Mouse (Mus musculus) liver, postnatal 0 days (tissue): ENCODE results near the gene 2610042L04Rik. TPM values are rescaled to one million over a fixed set of nuclear protein-coding genes. Genes with fewer than 3 reads are reported as not detected.
"Not testable (repeated sequence)": the region's sequence is repeated elsewhere in the genome, so short reads cannot be mapped to it uniquely, and the experiment has no call there.

Experiments used
- ATAC-seq: fragments of 200-750 bp; cut with Nextera tagmentation; 2 replicates; pipeline ENCODE4 v1.8.0; 2017; ENCODE audit warnings: mild to moderate bottlenecking, moderate library complexity
- DNase-seq: peaks from one replicate; pipeline ENCODE4 v3.0.0-alpha.2; 2016
- H3K27ac ChIP-seq: fragments of 300-500 bp; sonication (generic); 2 replicates; pipeline ENCODE4 v1.5.1; 2014; ENCODE audit warnings: antibody characterized with exemption, moderate library complexity, mild to moderate bottlenecking, low read depth
- H3K27me3 ChIP-seq: fragments of 300-500 bp; sonication (generic); 2 replicates; pipeline ENCODE4 v1.6.1; 2014; ENCODE audit warnings: low read length, control low read depth, mixed read lengths; ENCODE audit not compliant: insufficient read depth
- H3K36me3 ChIP-seq: fragments of 300-500 bp; sonication (generic); replicated peaks from 2 replicates; pipeline ENCODE4 v1.6.1; 2014; ENCODE audit warnings: mild to moderate bottlenecking, control low read depth, low read length, moderate library complexity, mixed read lengths; ENCODE audit not compliant: insufficient read depth
- H3K4me1 ChIP-seq: fragments of 300-500 bp; sonication (generic); 2 replicates; pipeline ENCODE4 v1.6.1; 2014; ENCODE audit warnings: antibody characterized with exemption, mild to moderate bottlenecking, control low read depth; ENCODE audit not compliant: insufficient read depth
- H3K4me2 ChIP-seq: fragments of 300-500 bp; sonication (generic); 2 replicates; pipeline ENCODE4 v1.6.1; 2014; ENCODE audit warnings: low read depth, mild to moderate bottlenecking, low read length, moderate library complexity, mixed read lengths
- H3K4me3 ChIP-seq: fragments of 300-500 bp; sonication (generic); 2 replicates; pipeline ENCODE4 v1.5.1; 2014; ENCODE audit warnings: low read depth, low read length
- H3K9ac ChIP-seq: fragments of 300-500 bp; sonication (generic); replicated peaks from 2 replicates; pipeline ENCODE4 v1.6.1; 2014; ENCODE audit warnings: mild to moderate bottlenecking, moderate library complexity
- H3K9me3 ChIP-seq: fragments of 300-500 bp; sonication (generic); 2 replicates; pipeline ENCODE4 v1.6.1; 2016; ENCODE audit warnings: mild to moderate bottlenecking, control low read depth, low read length, mixed read lengths
- CTCF ChIP-seq: sonication (generic); IDR thresholded peaks from 2 replicates; pipeline ENCODE4 v1.5.1; 2016; ENCODE audit warnings: antibody characterized with exemption, low read depth
- WGBS: fragments of 180-500 bp; shearing (Covaris S2); extraction: QIAGEN DNeasy Blood & Tissue Kit; methylation state at CpG from one replicate; pipeline ENCODE4 v1.1.7; 2014; ENCODE audit not compliant: insufficient replicate concordance; 5-methylcytosine and 5-hydroxymethylcytosine counted together
- polyA plus RNA-seq: library from polyadenylated mRNA; unstranded; fragments of >200 nt; fragmentation: Nextera tagmentation; extraction: Ambion mirVana; gene quantifications from 2 replicates; pipeline ENCODE4 v1.2.1, GENCODE M21; 2015

Gene 2610042L04Rik
- polyA plus RNA-seq: not detected in 2 replicates

DNA sequence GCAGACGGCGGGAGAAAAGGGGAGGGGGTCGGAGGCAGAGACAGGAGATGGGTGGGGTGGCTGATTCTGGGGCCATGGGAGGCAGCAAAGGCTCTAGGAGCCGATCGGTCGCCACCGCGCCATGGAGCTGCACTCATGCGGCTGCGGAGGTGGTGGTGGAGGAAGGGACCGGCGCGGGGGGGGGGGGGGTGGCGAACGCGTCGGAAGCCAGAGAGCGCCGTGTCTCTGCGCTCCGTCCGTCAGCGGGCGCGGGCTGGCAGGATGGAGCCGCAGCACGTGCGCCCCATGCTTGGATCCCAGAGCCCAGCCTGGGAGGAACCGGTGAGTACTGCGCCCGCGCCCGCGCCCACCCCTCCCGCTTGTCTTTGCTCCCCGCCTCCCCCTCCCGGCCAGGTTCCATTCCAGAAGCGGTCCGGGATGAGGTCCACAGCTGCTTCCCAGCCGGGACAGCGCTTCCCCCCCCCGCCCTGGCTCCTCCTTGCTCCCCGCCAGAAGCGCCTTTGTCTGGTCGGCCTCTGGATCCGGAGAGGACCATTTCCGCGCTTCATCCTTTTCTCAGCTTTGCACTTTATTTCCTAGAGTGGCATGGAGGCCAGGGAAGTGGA lies at the start of gene 2610042L04Rik:
Gene 2610042L04Rik (plus strand): TSS at position 288 of the 605 bp plus-strand sequence.
- DNase-seq: peak; percentile 7
- not testable (repeated sequence) for H3K27me3 ChIP-seq, H3K4me1 ChIP-seq, H3K9ac ChIP-seq, H3K4me3 ChIP-seq, ATAC-seq, H3K36me3 ChIP-seq, H3K9me3 ChIP-seq, H3K27ac ChIP-seq, H3K4me2 ChIP-seq
- 2% methylated on average over 16 of the region's 48 CpGs for WGBS

DNA sequence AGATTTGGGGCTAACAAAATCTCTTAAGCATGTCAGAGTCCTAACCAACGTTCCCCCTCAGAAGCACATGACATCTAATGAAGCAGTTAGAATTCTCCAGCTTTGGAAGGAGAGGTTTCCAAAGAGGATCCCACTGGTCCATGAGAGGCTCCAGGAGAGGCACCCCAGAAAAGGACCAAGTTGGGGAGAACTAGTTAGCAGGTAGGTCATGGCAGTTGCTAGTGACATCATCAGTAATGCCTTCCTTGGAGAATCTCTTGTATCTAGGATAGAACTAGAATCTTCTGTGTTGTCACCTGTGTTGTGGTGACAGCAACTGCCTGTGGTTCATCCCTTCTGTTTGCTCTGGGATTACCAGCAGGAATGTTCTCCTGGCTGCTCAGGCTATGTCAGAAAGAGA lies 17.6 kb upstream of the 2610042L04Rik start, which contains the start of gene Gm3149:
Gene Gm3149 (plus strand): TSS at position 301 of the 400 bp plus-strand sequence.
- not testable (repeated sequence) for DNase-seq, H3K27me3 ChIP-seq, H3K4me2 ChIP-seq, H3K36me3 ChIP-seq, H3K27ac ChIP-seq, H3K4me3 ChIP-seq, ATAC-seq, H3K4me1 ChIP-seq, H3K9ac ChIP-seq, H3K9me3 ChIP-seq
- WGBS: no CpG with 5 or more reads among the region's 1 CpGs

DNA sequence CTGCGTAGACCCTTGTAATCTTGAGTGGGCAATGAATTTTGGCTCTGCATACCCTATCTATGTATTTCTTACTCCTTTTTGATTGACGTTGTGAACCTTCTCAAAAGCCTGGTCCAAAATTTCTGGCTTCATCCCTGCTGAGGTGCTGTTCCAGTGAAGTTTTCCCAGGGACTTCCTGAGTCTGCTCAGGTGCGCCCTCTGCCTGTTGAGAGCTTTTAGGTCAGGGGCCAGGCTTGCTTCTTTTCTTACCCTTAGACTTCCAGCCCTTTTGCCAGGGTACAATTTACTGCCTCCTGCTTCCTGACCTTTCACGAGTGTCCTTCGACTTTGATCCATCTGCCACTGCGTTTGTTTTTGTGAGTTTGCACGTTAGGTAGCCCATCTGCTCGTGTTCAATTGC lies 943 bp downstream of the 2610042L04Rik start:
- WGBS: 3% methylated on average over 7 of the region's 8 CpGs
- not testable (repeated sequence) for H3K27me3 ChIP-seq, H3K4me2 ChIP-seq, H3K4me3 ChIP-seq, H3K9ac ChIP-seq, DNase-seq, H3K4me1 ChIP-seq, H3K27ac ChIP-seq, H3K9me3 ChIP-seq, H3K36me3 ChIP-seq, ATAC-seq
- TF ChIP-seq CTCF: peak; percentile 11; the same call in 1 of the 2 replicates

DNA sequence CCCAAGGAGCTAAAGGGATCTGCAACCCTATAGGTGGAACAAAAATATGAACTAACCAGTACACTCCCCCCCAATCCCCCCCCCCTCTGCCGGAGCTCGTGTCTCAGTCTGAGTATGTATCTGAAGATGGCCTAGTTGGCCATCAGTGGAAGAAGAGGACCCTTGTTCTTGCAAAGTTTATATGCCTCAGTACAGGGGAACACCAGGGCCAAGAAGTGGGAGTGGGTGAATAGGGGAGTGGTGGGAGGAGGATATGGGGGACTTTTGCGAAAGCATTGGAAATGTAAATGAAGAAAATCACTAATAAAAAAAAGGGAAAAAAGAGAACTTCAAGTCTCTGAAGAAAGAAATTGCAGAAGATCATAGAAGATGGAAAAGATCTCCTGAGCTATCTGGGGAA lies 34.4 kb downstream of the 2610042L04Rik start:
- not testable (repeated sequence) for H3K27ac ChIP-seq

DNA sequence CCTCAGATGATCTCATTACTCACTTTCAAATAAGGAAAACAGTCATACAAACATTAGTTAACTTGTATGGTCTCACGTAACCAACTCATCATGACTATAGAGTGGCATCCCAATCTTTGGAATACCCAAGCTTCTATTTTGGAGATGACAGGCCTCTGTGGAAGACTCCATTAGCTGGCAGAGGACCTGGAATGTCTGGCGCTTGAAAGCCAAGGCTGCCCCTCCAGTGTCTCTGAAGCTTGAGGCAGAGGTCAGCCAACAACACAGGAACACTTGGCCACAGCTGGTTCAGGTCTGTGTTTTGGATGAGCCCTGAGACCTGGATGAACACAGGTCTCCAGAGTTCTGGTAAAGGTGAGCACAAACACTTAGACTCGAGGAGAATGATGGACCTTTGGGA lies 35.1 kb downstream of the 2610042L04Rik start:
- H3K27me3 ChIP-seq, H3K4me2 ChIP-seq, H3K4me3 ChIP-seq, H3K36me3 ChIP-seq, ATAC-seq, H3K9ac ChIP-seq, H3K9me3 ChIP-seq, H3K27ac ChIP-seq, H3K4me1 ChIP-seq, DNase-seq: not testable (repeated sequence)
- 65% methylated on average over 3 of the region's 3 CpGs for WGBS

More for the DNA sequence above, 34.4 kb downstream of the 2610042L04Rik start:
- not testable (repeated sequence) for DNase-seq, H3K9ac ChIP-seq, H3K4me3 ChIP-seq, ATAC-seq, H3K4me1 ChIP-seq, H3K27me3 ChIP-seq, H3K36me3 ChIP-seq, H3K9me3 ChIP-seq, H3K4me2 ChIP-seq
- 69% methylated on average over 3 of the region's 3 CpGs for WGBS

DNA sequence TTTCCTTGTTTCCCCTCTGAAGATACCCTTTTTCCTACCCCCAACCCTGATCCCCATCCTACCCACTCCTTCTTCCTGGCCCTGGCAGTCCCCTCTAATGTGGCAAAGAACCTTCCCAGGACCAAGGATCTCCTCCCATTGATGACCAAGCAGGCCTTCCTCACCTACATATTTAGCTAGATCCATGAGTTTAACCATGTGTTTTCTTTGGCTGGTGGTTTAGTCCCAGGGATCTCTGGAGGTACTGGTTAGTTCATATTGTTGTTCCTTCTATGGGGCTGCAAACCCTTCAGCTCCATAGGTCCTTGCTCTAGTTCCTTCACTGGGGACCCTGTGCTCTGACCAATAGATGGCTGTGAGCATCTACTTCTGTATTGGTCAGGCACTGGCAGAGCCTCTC lies 43.3 kb downstream of the 2610042L04Rik start:
- not testable (repeated sequence) for H3K27me3 ChIP-seq, H3K4me1 ChIP-seq, H3K27ac ChIP-seq, H3K9ac ChIP-seq, H3K9me3 ChIP-seq, H3K4me2 ChIP-seq, DNase-seq, H3K36me3 ChIP-seq, H3K4me3 ChIP-seq, ATAC-seq

DNA sequence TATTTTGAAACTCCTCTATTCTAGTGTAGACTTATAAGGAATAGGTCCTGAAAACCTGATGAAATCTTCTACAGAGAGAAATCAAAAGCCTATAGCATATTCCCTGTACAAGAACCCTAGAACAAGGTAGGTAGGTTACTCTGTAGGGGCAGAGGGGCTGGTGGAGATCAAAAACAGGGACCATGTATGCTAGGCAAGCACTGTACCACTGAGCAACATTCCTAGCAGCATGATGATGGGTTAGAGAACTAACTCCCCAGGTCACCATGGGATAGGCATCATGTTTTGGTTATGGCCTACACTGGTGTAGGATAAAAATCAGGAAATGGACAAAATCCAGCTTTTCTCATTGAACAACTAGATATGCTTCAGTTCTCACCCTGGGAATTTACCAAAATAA lies 51.0 kb downstream of the 2610042L04Rik start:
- not testable (repeated sequence) for H3K4me3 ChIP-seq, DNase-seq, H3K36me3 ChIP-seq, H3K4me1 ChIP-seq, H3K4me2 ChIP-seq, H3K9ac ChIP-seq, H3K27me3 ChIP-seq, H3K27ac ChIP-seq, H3K9me3 ChIP-seq, ATAC-seq

DNA sequence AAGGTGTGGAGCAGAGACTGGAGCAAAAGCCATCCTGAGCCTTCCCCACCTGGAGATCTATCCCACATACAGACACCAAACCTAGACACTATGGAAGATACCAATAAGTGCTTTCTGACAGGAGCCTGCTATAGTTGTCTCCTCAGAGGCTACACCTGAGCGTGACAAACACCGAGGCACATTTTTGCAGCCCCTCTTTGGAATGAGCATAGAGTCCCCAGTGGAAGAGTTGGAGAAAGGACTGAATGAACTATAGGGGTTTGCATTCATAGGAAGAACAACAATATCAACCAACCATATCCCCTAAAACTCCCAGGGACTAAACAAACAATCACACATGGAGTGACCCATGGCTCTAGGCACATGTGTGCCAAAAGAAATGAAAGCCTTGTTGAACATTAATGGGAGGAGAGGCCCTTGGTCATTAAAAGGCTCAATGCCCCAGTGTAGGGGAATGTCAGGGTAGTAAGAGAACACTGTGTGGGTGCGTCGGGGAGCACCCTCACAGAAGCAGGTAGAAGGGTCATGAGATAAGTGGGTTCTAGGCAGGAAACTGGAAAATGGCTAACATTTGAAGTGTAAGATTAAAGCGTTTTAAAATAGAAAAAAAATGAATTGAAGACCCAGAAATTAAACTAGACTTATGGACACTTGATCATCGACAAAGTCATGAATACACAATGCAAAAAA lies 58.4 kb downstream of the 2610042L04Rik start:
- H3K4me1 ChIP-seq, H3K4me3 ChIP-seq, H3K27me3 ChIP-seq, H3K9ac ChIP-seq, ATAC-seq, H3K27ac ChIP-seq, H3K36me3 ChIP-seq, H3K9me3 ChIP-seq, H3K4me2 ChIP-seq, DNase-seq: not testable (repeated sequence)
- 64% methylated on average over 2 of the region's 6 CpGs for WGBS

DNA sequence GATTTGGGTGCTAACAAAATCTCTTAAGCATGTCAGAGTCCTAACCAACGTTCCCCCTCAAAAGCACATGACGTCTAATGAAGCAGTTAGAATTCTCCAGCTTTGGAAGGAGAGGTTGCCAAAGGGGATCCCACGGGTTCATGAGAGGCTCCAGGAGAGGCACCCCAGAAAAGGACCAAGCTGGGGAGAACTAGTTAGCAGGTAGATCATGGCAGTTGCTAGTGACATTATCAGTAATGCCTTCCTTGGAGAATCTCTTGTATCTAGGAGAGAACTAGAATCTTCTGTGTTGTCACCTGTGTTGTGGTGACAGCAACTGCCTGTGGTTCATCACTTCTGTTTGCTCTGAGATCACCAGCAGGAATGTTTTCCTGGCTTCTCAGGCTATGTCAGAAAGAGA lies 62.7 kb downstream of the 2610042L04Rik start, which contains the start of gene Gm3159:
Gene Gm3159 (plus strand): TSS at position 301 of the 400 bp plus-strand sequence.
- not testable (repeated sequence) for H3K27me3 ChIP-seq, DNase-seq, H3K9me3 ChIP-seq, H3K4me2 ChIP-seq, ATAC-seq, H3K4me3 ChIP-seq, H3K9ac ChIP-seq, H3K36me3 ChIP-seq, H3K27ac ChIP-seq, H3K4me1 ChIP-seq
- WGBS: 27% methylated on average over 1 of the region's 3 CpGs

DNA sequence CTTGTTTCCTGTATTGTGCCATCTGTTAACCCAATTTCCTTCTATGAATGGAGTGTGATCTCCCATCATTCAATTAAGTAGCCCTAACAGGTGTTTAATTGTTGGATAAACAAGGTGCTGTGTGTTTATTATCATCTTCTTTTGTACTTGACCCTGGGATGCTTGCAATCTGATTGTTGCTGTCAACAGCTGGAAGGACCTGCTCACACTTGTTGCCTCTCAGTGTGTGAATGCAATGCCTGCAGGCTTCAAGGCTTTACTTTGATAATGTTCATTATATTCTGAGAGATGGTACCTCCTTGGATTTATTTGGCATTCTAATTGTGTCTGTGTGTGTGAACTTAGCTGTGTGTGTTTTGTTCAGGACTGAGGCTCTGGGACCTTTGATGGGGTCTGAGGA lies 64.1 kb downstream of the 2610042L04Rik start:
- DNase-seq, H3K4me2 ChIP-seq, H3K36me3 ChIP-seq, H3K9ac ChIP-seq, H3K4me3 ChIP-seq, H3K9me3 ChIP-seq, H3K27ac ChIP-seq, H3K4me1 ChIP-seq, H3K27me3 ChIP-seq, ATAC-seq: not testable (repeated sequence)
